Mouse (Mus musculus): Measurements from ENCODE around the gene Myzap. TPM values are rescaled to one million over a fixed set of nuclear protein-coding genes. Genes with fewer than 3 reads are reported as not detected.

Myzap gene
- polyA plus RNA-seq, 1 experiment = 0.98 TPM

DNA sequence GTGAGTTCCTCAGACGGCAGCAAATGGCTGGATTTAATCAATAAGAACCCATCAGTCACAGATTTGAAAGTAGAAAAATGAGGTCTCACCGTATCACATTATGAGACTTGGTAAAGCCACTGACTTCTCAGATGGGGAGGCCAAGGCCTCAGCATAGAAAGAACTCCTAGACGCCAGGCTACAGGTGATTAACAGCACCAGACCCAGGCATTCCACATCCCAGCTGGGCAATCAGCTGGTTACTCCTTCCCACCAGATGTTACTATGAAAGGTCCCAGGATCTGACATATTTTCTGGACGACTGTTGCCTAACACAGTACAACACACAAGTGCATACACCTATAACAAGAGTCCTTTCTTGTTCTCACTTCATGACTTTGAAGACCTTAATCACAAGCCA lies 78.6 kb downstream of the Myzap start:
- Histone ChIP-seq H3K27ac (ENCODE audit: insufficient read depth, low read length) (no peak overlapping the region), H3K4me1 (ENCODE audit: control insufficient read depth, insufficient read depth, low read length) (no peaks in the 10 kb centered on the region), H3K27me3 (ENCODE audit: control insufficient read depth, insufficient read depth, low read length) (no peaks in the 10 kb centered on the region), H3K4me3 (replicated peaks; ENCODE audit: insufficient read depth, low read depth, low read length) (no peak overlapping the region)
- WGBS = 86% methylated on average over 4 of the region's 4 CpGs
- TF ChIP-seq POLR2A (IDR thresholded peaks at IDR 0.05; ENCODE audit: borderline replicate concordance, insufficient read depth, low read length) (no peak), CTCF (IDR thresholded peaks at IDR 0.05; ENCODE audit: borderline replicate concordance, insufficient read depth, low read depth, low read length) (no peak)
- DNase-seq = no peak

DNA sequence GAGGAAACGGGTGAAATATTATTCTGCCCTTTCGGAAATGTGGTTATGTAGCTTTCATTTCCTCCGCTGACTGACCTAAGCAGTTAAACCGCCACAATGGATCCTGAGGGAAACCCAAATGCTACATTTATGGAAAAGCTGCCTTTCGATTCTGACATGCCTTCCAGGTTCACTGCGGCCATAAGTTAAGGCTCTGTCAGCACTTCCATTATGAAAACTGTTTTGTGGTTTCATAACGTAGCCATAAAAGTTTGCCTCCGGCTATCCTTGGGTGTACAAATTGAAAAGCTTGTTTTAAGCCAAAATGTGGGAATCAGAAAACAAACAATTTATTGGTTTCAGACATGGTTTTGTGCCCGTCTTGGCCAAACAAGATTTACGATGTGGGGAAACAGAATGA lies 79.3 kb downstream of the Myzap start:
- H3K27ac ChIP-seq (ENCODE audit: insufficient read depth, low read length) = no peak overlapping the region
- no peaks in the 10 kb centered on the region for H3K4me1 ChIP-seq (ENCODE audit: control insufficient read depth, insufficient read depth, low read length)
- no peak overlapping the region for H3K4me3 ChIP-seq (replicated peaks; ENCODE audit: insufficient read depth, low read depth, low read length)
- WGBS = 88% methylated on average over 10 of the region's 10 CpGs
- TF ChIP-seq POLR2A (IDR thresholded peaks at IDR 0.05; ENCODE audit: borderline replicate concordance, insufficient read depth, low read length) = no peak
- no peak for DNase-seq
- no peaks in the 10 kb centered on the region for H3K27me3 ChIP-seq (ENCODE audit: control insufficient read depth, insufficient read depth, low read length)

DNA sequence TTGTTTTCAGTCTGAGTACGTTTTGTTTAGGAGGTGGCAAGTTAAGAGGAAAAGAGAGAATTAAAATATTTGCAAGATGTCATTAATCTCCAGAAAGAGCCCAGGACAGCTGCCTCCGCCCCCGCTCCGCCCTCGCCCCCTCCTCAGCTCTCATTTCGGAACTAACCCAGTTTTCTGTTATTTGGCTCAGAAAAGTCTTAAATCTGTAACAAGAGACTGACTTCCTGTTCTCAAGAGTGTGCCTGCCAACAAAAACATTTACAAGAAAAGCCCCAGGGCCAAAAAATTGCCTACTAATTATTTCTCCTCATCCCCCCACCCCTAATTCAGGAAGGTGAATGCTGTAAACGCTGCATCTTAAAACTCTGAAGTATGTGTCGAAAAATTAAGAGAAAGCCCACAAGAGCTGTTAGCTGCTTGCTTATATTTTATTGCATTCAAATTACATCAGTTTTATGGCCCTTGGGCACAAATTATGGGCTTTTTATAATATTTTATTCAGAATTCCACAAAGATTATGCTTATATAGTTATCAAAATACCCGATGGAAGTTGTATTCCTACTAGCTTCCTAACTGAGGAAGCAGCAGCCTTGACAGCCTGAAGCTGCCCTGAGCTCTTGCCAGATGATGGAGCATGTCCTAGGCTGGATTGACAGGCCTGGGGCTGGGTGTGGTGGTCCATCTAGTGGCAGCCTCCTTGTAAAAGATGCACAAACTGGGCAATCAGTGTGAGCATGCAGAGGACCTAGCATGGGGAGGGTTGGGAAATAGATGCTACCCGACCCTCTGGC lies 93.6 kb downstream of the Myzap start:
- H3K4me1 ChIP-seq (ENCODE audit: control insufficient read depth, insufficient read depth, low read length) = no peaks in the 10 kb centered on the region
- no peaks in the 10 kb centered on the region for H3K27me3 ChIP-seq (ENCODE audit: control insufficient read depth, insufficient read depth, low read length)
- H3K4me3 ChIP-seq (replicated peaks; ENCODE audit: insufficient read depth, low read depth, low read length) = no peak overlapping the region
- DNase-seq = no peak
- no peak overlapping the region for H3K27ac ChIP-seq (ENCODE audit: insufficient read depth, low read length)
- TF ChIP-seq POLR2A (IDR thresholded peaks at IDR 0.05; ENCODE audit: borderline replicate concordance, insufficient read depth, low read length) (no peak), CTCF (IDR thresholded peaks at IDR 0.05; ENCODE audit: borderline replicate concordance, insufficient read depth, low read depth, low read length) (no peak)
- WGBS = 65% methylated on average over 10 of the region's 10 CpGs

DNA sequence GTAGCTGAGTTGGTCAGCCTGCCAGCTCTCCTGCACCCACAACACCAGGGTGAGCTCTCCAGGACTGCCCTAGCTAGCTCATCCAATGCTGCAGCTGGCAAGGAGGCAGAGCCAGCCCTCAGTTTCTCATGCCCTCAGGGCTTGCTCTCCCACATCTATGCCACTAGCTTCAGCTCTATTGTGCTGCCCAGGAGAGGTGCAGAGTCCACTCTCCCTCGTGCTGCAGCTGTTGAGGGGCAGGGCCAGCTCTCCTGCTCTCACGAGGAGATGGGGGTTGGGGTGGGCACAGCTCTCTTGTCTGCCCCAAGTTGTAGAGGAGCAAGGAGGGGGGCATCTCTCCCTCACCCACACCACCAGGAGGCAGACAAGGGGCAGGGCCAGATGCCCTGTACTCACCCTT lies 95.5 kb downstream of the Myzap start:
- no peaks in the 10 kb centered on the region for H3K4me1 ChIP-seq (ENCODE audit: control insufficient read depth, insufficient read depth, low read length)
- 28% methylated on average over 2 of the region's 2 CpGs for WGBS
- no peak for TF ChIP-seq POLR2A (IDR thresholded peaks at IDR 0.05; ENCODE audit: borderline replicate concordance, insufficient read depth, low read length)
- TF ChIP-seq CTCF (IDR thresholded peaks at IDR 0.05; ENCODE audit: borderline replicate concordance, insufficient read depth, low read depth, low read length) = no peak
- no peaks in the 10 kb centered on the region for H3K27me3 ChIP-seq (ENCODE audit: control insufficient read depth, insufficient read depth, low read length)
- no peak for DNase-seq
- H3K4me3 ChIP-seq (replicated peaks; ENCODE audit: insufficient read depth, low read depth, low read length) = no peak overlapping the region
- no peak overlapping the region for H3K27ac ChIP-seq (ENCODE audit: insufficient read depth, low read length)

DNA sequence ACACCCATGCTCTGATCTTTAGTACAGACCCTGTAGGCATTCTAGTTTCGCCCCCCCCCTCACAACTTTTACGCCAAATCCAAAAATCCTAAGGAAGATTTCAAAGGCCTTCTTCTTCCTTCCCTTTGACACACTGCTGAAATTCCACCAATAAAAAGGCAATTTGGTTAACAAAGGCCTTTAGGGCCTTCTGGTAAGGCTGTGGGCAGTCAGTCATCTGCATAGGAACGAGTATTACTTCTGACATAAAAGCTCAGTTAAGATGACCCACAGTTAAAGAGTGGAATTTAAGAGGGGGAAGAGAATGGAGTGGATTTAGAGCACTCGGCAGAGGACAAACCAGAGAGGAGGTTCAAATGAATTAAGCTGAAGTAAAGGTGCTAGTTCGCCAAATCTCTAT lies 98.4 kb downstream of the Myzap start:
- Histone ChIP-seq H3K27me3 (ENCODE audit: control insufficient read depth, insufficient read depth, low read length) (no peaks in the 10 kb centered on the region; the same call in 1 of the 2 replicates), H3K27ac (ENCODE audit: insufficient read depth, low read length) (no peak overlapping the region), H3K4me1 (ENCODE audit: control insufficient read depth, insufficient read depth, low read length) (no peaks in the 10 kb centered on the region), H3K4me3 (replicated peaks; ENCODE audit: insufficient read depth, low read depth, low read length) (no peak overlapping the region)
- DNase-seq = no peak
- TF ChIP-seq POLR2A (IDR thresholded peaks at IDR 0.05; ENCODE audit: borderline replicate concordance, insufficient read depth, low read length) = no peak
- no peak for TF ChIP-seq CTCF (IDR thresholded peaks at IDR 0.05; ENCODE audit: borderline replicate concordance, insufficient read depth, low read depth, low read length)
- whole genome bisulfite sequencing = 74% methylated on average over 5 of the region's 5 CpGs

DNA sequence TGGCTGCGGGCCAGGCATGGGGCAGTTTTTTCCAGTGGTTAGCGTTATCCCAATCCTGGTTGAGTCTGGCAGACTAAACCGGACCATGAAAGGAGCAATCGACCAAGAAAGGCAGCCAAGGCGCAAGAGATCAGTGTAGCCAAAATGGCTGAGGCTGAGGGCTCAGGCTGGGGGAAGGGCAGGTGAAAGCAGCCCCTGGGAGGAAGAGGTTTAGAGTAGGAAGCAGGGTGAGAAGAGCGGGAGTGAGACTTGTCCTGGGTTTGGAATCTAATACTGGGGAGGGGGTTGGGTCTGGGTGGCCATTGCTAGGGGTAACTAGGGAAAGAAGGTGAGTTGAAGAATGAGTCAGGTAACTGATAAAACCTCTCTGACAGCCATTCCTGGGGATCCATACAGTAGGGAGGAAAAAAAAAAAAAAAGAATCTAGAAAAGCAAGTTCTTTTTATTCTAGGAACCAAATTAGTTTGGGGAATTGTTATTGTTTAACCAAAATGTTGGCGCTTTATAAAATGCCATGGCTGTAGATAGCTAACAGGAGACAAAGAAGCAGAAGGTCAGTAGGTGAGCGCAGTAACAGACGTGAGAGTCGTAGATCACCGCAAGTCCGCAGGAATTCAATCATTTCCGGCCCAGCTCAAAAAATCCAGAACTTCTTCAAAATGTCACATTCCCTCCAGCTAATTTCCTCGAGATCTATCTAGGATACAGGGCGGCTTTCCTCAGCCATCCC lies 99.7 kb downstream of the Myzap start:
- no peak for DNase-seq
- TF ChIP-seq CTCF (IDR thresholded peaks at IDR 0.05; ENCODE audit: borderline replicate concordance, insufficient read depth, low read depth, low read length) = no peak
- no peak for TF ChIP-seq POLR2A (IDR thresholded peaks at IDR 0.05; ENCODE audit: borderline replicate concordance, insufficient read depth, low read length)
- H3K4me3 ChIP-seq (replicated peaks; ENCODE audit: insufficient read depth, low read depth, low read length) = no peak overlapping the region
- H3K27ac ChIP-seq (ENCODE audit: insufficient read depth, low read length) = no peak overlapping the region
- H3K27me3 ChIP-seq (ENCODE audit: control insufficient read depth, insufficient read depth, low read length) = no peaks in the 10 kb centered on the region; the same call in 1 of the 2 replicates
- H3K4me1 ChIP-seq (ENCODE audit: control insufficient read depth, insufficient read depth, low read length) = no peaks in the 10 kb centered on the region
- WGBS = 85% methylated on average over 15 of the region's 15 CpGs

DNA sequence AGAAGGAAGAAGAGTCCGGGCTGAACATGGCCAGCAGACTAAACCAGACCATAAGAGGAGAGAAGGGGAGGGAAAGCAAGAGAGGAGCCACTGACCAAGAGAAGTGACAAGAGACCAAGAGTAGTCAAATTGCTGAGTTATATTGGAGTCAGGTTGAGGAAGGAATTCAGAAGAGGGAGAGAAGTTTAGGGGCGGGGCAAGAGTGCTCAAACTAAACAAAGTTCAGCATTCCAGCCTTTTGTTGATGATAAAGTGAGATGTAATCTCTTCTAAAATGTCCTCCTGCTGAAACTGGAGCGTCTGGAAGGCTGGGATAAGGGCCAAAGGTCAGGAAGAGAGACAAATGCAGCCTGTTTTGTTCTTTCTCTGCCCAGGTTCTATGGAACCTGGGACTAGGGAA lies 102.1 kb downstream of the Myzap start:
- no peaks in the 10 kb centered on the region; the same call in 1 of the 2 replicates for H3K27me3 ChIP-seq (ENCODE audit: control insufficient read depth, insufficient read depth, low read length)
- no peaks in the 10 kb centered on the region for H3K4me1 ChIP-seq (ENCODE audit: control insufficient read depth, insufficient read depth, low read length)
- TF ChIP-seq POLR2A (IDR thresholded peaks at IDR 0.05; ENCODE audit: borderline replicate concordance, insufficient read depth, low read length) = no peak
- H3K27ac ChIP-seq (ENCODE audit: insufficient read depth, low read length) = no peak overlapping the region
- WGBS = 47% methylated on average over 3 of the region's 3 CpGs
- DNase-seq = no peak
- no peak overlapping the region for H3K4me3 ChIP-seq (replicated peaks; ENCODE audit: insufficient read depth, low read depth, low read length)

DNA sequence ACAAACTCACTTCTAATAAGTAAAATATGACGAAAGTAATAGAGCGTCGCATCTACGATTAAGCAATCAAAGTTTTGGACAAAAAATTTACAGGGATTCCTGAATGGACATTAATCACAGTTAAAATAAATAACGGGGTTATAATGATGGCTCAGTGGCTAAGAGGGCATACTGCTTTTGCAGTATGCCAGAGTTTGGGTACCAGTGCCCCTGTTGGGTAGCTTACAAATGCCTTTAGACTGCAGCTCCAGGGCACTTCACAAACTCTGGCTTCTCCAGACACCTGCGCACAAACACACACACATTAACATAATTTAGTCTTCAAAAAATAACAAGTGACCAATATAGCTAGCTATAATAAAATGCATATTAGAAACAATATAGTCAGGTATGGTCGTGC lies 106.0 kb downstream of the Myzap start:
- Histone ChIP-seq H3K27ac (ENCODE audit: insufficient read depth, low read length) (no peak overlapping the region), H3K27me3 (ENCODE audit: control insufficient read depth, insufficient read depth, low read length) (no peaks in the 10 kb centered on the region; the same call in 1 of the 2 replicates), H3K4me3 (replicated peaks; ENCODE audit: insufficient read depth, low read depth, low read length) (peak overlapping the region; percentile 81), H3K4me1 (ENCODE audit: control insufficient read depth, insufficient read depth, low read length) (no peaks in the 10 kb centered on the region)
- TF ChIP-seq POLR2A (IDR thresholded peaks at IDR 0.05; ENCODE audit: borderline replicate concordance, insufficient read depth, low read length) (no peak), CTCF (IDR thresholded peaks at IDR 0.05; ENCODE audit: borderline replicate concordance, insufficient read depth, low read depth, low read length) (no peak)
- 46% methylated on average over 7 of the region's 7 CpGs for WGBS
- DNase-seq = peak in 1 of 2 experiments; percentile 17

All from cerebellum, adult 2 months (tissue).